Comparison of ENCODE assay signal across 9 mouse cellular contexts in the genomic region with DNA sequence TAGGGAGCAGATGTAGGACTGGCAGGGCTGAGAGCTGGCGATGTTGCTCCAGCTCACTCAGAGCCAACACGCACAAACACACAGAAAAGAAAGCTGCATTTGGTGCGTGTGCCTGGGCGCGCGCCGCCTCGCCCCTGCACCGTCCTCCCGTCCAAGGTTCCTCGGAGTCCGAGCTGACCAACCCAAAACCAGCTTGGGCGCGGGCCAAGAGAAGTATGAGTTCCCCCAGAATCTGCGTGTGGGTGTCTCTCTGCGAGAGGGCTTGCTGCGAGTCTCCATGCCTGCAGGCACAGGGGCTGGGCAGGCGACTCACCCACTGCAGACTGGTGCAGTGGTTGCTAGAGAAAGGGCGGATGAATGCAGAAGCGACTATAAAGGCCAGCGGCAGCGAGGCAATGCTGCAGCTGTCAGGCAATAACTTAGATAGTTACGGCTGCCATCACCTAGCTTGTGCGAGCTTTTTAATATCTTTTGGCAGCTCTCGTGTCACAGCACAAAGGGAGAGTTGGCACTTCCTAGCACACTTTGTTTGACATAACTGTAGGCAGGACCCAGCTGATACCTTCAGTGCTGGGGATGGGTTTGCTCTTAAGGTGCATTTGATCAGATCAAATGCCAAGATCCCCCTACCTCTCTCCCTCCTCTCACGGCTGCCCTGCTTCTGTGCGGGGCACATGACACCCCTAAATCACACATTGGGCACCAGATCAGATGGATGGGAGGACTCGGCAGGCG.
DNase-seq lines count a peak whose midpoint lies in the region; ATAC-seq and TF ChIP-seq lines count a peak whose summit lies in the region.
"Had no signal": no experiment of that assay in that cellular context is flagged by ENCODE, and none has a peak within 500 bp of the region (broad histone marks: within the 10 kb centered on the region; RNA-seq: fewer than 3 reads in every experiment).

No protein-coding gene starts in this region.

- 71% methylated on average over 29 of the region's 29 CpGs for WGBS in heart, embryonic 13.5 days
- WGBS in midbrain, embryonic 10.5 days, result 85% methylated on average over 29 of the region's 29 CpGs
- 87% methylated on average over 29 of the region's 29 CpGs for WGBS in midbrain, embryonic 11.5 days
- whole genome bisulfite sequencing in thymus, adult 2 months, result 89% methylated on average over 29 of the region's 29 CpGs

- H3K27me3 ChIP-seq in heart, embryonic 13.5 days (replicated peaks), result no peaks in the 10 kb centered on the region
- H3K27me3 ChIP-seq in midbrain, embryonic 10.5 days (ENCODE audit: low read depth, poor library complexity, severe bottlenecking), result no peaks in the 10 kb centered on the region; the same call in 1 of the 2 replicates
- no peaks in the 10 kb centered on the region for H3K27me3 ChIP-seq in midbrain, embryonic 11.5 days (ENCODE audit: control insufficient read depth, insufficient read depth, low read length)
- no peaks in the 10 kb centered on the region for H3K27me3 ChIP-seq in thymus, adult 2 months (ENCODE audit: control insufficient read depth, insufficient read depth, low read length)

- no peak for ATAC-seq in heart, embryonic 13.5 days (ENCODE audit: extremely low read depth, insufficient number of reproducible peaks, low FRiP score, low TSS enrichment)
- no peak for ATAC-seq in midbrain, embryonic 11.5 days (ENCODE audit: low FRiP score)

- no peaks in the 10 kb centered on the region for H3K36me3 ChIP-seq in heart, embryonic 13.5 days
- no peaks in the 10 kb centered on the region for H3K36me3 ChIP-seq in midbrain, embryonic 10.5 days
- H3K36me3 ChIP-seq in midbrain, embryonic 11.5 days (ENCODE audit: control insufficient read depth, insufficient read depth, low read length), result no peaks in the 10 kb centered on the region
- no peaks in the 10 kb centered on the region for H3K36me3 ChIP-seq in thymus, adult 2 months (ENCODE audit: control insufficient read depth, insufficient read depth, low read length)

- no peak for TF ChIP-seq POLR2A in thymus, adult 2 months (IDR thresholded peaks at IDR 0.05; ENCODE audit: control insufficient read depth, extremely low read depth, insufficient read depth, low read length, poor library complexity)

- no peaks in the 10 kb centered on the region for H3K9me3 ChIP-seq in heart, embryonic 13.5 days
- no peaks in the 10 kb centered on the region for H3K9me3 ChIP-seq in midbrain, embryonic 10.5 days (replicated peaks)
- no peaks in the 10 kb centered on the region for H3K9me3 ChIP-seq in midbrain, embryonic 11.5 days (ENCODE audit: control insufficient read depth, low read length)

- no peak overlapping the region for H3K4me3 ChIP-seq in heart, embryonic 13.5 days
- no peak overlapping the region for H3K4me3 ChIP-seq in midbrain, embryonic 10.5 days
- no peak overlapping the region for H3K4me3 ChIP-seq in midbrain, embryonic 11.5 days (ENCODE audit: low read depth, low read length)
- H3K4me3 ChIP-seq in thymus, adult 2 months (ENCODE audit: control insufficient read depth, insufficient read depth, low read length), result no peak overlapping the region

- no peak overlapping the region for H3K9ac ChIP-seq in heart, embryonic 13.5 days
- H3K9ac ChIP-seq in midbrain, embryonic 11.5 days (ENCODE audit: low read length), result no peak overlapping the region

- H3K4me1 ChIP-seq in heart, embryonic 13.5 days, result peaks cover 19% of the 10 kb centered on the region
- H3K4me1 ChIP-seq in midbrain, embryonic 10.5 days, result peaks cover 15% of the 10 kb centered on the region
- H3K4me1 ChIP-seq in midbrain, embryonic 11.5 days (ENCODE audit: control insufficient read depth, insufficient read depth, low read length), result no peaks in the 10 kb centered on the region
- no peaks in the 10 kb centered on the region for H3K4me1 ChIP-seq in thymus, adult 2 months (replicated peaks; ENCODE audit: control insufficient read depth, insufficient read depth, low read length)

- no peak for DNase-seq in heart, adult 8-10 months (ENCODE audit: low spot score)
- DNase-seq in midbrain, embryonic 10.5 days (ENCODE audit: low spot score), result no peak
- DNase-seq in midbrain, embryonic 11.5 days (ENCODE audit: low spot score, missing footprints), result no peak
- DNase-seq in layer of hippocampus, postnatal 14 days (ENCODE audit: low spot score in 2 of 2), result peak; percentile 47 to 51
- peak; percentile 46 to 56 for DNase-seq in right cerebral cortex, adult 2 months (ENCODE audit: low spot score in 2 of 2)
- DNase-seq in thymus, adult 2 months, result no peak
- no peak for DNase-seq in spleen, postnatal 4 days (ENCODE audit: low spot score in 2 of 2)
- DNase-seq: thymus, postnatal 36 days had no signal

- TF ChIP-seq CTCF in thymus, adult 2 months (IDR thresholded peaks at IDR 0.05; ENCODE audit: borderline replicate concordance, control insufficient read depth, extremely low read depth, insufficient read depth, low read length, poor library complexity), result no peak

- no peak overlapping the region for H3K27ac ChIP-seq in heart, embryonic 13.5 days (replicated peaks)
- H3K27ac ChIP-seq in midbrain, embryonic 10.5 days (replicated peaks), result peak overlapping the region; percentile 13; the same call in 1 of the 2 replicates
- H3K27ac ChIP-seq in midbrain, embryonic 11.5 days (ENCODE audit: low read depth, low read length), result no peak overlapping the region
- no peak overlapping the region for H3K27ac ChIP-seq in thymus, adult 2 months (ENCODE audit: control insufficient read depth, insufficient read depth, low read length)

- H3K4me2 ChIP-seq in heart, embryonic 13.5 days, result peak overlapping the region; percentile 4; the same call in 1 of the 2 replicates
- H3K4me2 ChIP-seq in midbrain, embryonic 11.5 days, result no peak overlapping the region

Comparison
In these comparisons a context has a peak if more than half of its experiments do, and no peak if none do; other contexts are left out.
1. DNase-seq: peak in layer of hippocampus, postnatal 14 days (2 of 2) and right cerebral cortex, adult 2 months (2 of 2); none in heart, adult 8-10 months (single experiment), midbrain, embryonic 10.5 days (single experiment), midbrain, embryonic 11.5 days (single experiment), thymus, adult 2 months (single experiment) and spleen, postnatal 4 days (0 of 2).